Mouse (Mus musculus): Measurements from ENCODE around the gene Tas2r144. TPM values are rescaled to one million over a fixed set of nuclear protein-coding genes. Genes with fewer than 3 reads are reported as not detected.

The Tas2r144 gene
- not detected in 2 replicates for polyA plus RNA-seq (2015; fragmentation: Nextera tagmentation; extraction: Ambion mirVana)

DNA sequence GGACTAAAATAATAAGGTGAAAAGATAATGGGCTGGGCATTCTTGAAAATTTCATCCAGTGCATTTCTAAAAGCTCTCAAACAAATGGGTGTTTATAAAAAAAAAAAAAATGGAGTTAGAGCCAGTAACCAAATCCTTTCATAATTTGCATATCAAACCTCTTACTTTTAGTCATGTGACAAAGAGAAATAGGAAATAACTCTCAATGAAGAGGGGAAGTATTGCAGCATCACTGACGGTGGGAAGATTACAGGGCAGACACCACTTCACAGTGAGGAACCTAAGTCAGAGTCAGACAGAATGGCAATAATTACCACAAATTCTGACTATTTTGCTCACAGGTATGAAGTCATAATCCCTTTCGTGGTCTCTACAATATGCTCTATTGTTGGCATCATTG lies at the start of gene Tas2r144:
Gene Tas2r144 (plus strand): TSS at position 301 of the 400 bp plus-strand sequence.
- Histone ChIP-seq H3K4me2 (ENCODE audit: low read length) (no peak within 1 kb of the TSS), H3K9me3 (ENCODE audit: control insufficient read depth, low read length) (no peaks in the 10 kb centered on the region), H3K9ac (replicated peaks; ENCODE audit: low read depth, low read length) (no peak within 1 kb of the TSS), H3K27ac (ENCODE audit: low read length) (no peak within 1 kb of the TSS), H3K27me3 (replicated peaks; ENCODE audit: control insufficient read depth, insufficient read depth, low read length) (no peaks in the 10 kb centered on the region), H3K4me1 (replicated peaks; ENCODE audit: control insufficient read depth, insufficient read depth, low read length) (no peaks in the 10 kb centered on the region), H3K4me3 (replicated peaks; ENCODE audit: low read length) (no peak within 1 kb of the TSS), H3K36me3 (ENCODE audit: control insufficient read depth, insufficient read depth) (no peaks in the 10 kb centered on the region)
- 80% methylated on average over 2 of the region's 2 CpGs for WGBS
- ATAC-seq, result no peak

- no peaks in the 10 kb centered on the region for H3K27me3 ChIP-seq (replicated peaks; ENCODE audit: control insufficient read depth, insufficient read depth, low read length)
- H3K4me2 ChIP-seq (ENCODE audit: low read length), result no peak overlapping the region
- WGBS, result 71% methylated on average over 1 of the region's 1 CpGs
- H3K27ac ChIP-seq (ENCODE audit: low read length), result no peak overlapping the region
- H3K4me1 ChIP-seq (replicated peaks; ENCODE audit: control insufficient read depth, insufficient read depth, low read length), result no peaks in the 10 kb centered on the region
- no peaks in the 10 kb centered on the region for H3K36me3 ChIP-seq (ENCODE audit: control insufficient read depth, insufficient read depth)
- ATAC-seq, result no peak
- H3K4me3 ChIP-seq (replicated peaks; ENCODE audit: low read length), result no peak overlapping the region
- no peak overlapping the region for H3K9ac ChIP-seq (replicated peaks; ENCODE audit: low read depth, low read length)
- peaks cover 3% of the 10 kb centered on the region; the same call in 1 of the 2 replicates for H3K9me3 ChIP-seq (ENCODE audit: control insufficient read depth, low read length)
Observed at GRCm38 (mm10) chr6:42182462-42182861, 32.7 kb upstream of the Tas2r144 start.

DNA sequence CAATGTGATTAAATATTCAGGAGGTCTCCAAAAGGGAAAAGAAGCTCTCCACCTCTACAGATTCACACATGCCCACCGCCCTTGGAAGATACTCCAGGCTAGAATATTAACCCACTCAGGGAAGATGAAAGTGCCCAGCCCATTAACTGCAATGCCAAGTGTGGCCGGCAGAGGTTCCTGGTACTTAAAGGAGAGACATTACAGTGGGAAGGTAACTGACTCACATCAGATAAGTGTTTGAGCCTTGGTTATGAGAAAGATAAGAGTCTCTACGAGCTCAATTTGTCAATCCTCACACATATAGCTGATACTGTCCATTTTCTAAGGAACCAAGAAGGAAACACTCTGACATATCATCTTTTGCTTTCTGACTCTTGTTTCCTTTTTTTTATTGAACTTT lies 28.9 kb upstream of the Tas2r144 start:
- Histone ChIP-seq H3K27ac (ENCODE audit: low read length) (no peak overlapping the region), H3K9ac (replicated peaks; ENCODE audit: low read depth, low read length) (no peak overlapping the region), H3K27me3 (replicated peaks; ENCODE audit: control insufficient read depth, insufficient read depth, low read length) (no peaks in the 10 kb centered on the region)

DNA sequence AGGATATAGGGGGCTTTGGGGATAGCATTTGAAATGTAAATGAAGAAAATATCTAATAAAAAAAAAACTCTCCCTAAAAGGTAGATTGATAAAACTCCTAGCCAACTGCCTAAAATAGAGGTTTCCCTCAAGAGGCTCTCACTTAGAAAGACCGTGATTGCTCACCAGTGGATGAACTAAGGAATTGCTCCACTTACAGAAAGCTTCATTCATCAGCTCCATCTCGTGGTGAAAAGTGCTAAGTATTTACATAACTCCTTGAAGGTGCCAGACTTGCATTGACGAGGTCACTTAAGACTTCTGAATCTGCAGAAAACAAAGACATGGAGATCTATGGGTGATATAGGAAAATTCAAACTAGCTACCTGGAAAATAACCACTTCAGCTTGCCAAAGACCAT lies 17.4 kb upstream of the Tas2r144 start:
- ATAC-seq, result 0 out of 2 replicates have a peak, but pooled peaks have one; percentile 38
- no peak overlapping the region for H3K4me2 ChIP-seq (ENCODE audit: low read length)
- H3K36me3 ChIP-seq (ENCODE audit: control insufficient read depth, insufficient read depth), result no peaks in the 10 kb centered on the region
- H3K9ac ChIP-seq (replicated peaks; ENCODE audit: low read depth, low read length), result no peak overlapping the region
- no peak overlapping the region for H3K27ac ChIP-seq (ENCODE audit: low read length)
- no peaks in the 10 kb centered on the region for H3K9me3 ChIP-seq (ENCODE audit: control insufficient read depth, low read length)
- H3K27me3 ChIP-seq (replicated peaks; ENCODE audit: control insufficient read depth, insufficient read depth, low read length), result no peaks in the 10 kb centered on the region
- H3K4me1 ChIP-seq (replicated peaks; ENCODE audit: control insufficient read depth, insufficient read depth, low read length), result no peaks in the 10 kb centered on the region
- WGBS, result 39% methylated on average over 3 of the region's 3 CpGs
- no peak overlapping the region for H3K4me3 ChIP-seq (replicated peaks; ENCODE audit: low read length)

More for the DNA sequence above, 28.9 kb upstream of the Tas2r144 start:
- Histone ChIP-seq H3K4me1 (replicated peaks; ENCODE audit: control insufficient read depth, insufficient read depth, low read length) (no peaks in the 10 kb centered on the region), H3K4me2 (ENCODE audit: low read length) (no peak overlapping the region), H3K4me3 (replicated peaks; ENCODE audit: low read length) (no peak overlapping the region), H3K36me3 (ENCODE audit: control insufficient read depth, insufficient read depth) (no peaks in the 10 kb centered on the region), H3K9me3 (ENCODE audit: control insufficient read depth, low read length) (no peaks in the 10 kb centered on the region)
- 59% methylated on average over 3 of the region's 3 CpGs for WGBS
- no peak for ATAC-seq

DNA sequence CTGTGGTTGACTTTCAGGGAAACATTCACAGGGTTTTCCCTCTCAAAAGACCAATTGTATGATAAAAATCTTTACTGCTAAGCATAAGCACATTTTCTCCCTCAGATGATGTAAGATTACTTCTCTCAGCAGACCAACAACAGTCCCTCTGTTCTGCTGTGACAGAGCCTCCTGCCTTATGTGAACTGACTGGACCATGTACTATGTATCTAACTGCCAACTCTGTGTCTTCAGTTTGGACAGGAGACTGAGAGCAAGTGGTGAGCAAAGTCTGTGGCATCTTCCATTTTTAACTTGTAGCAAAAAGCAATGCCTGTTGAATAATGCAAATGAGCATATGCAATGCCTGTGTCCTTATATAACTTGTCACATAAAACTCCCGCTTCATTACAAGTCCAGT lies 15.6 kb upstream of the Tas2r144 start:
- Histone ChIP-seq H3K27ac (ENCODE audit: low read length) (no peak overlapping the region), H3K4me2 (ENCODE audit: low read length) (no peak overlapping the region), H3K9me3 (ENCODE audit: control insufficient read depth, low read length) (no peaks in the 10 kb centered on the region), H3K27me3 (replicated peaks; ENCODE audit: control insufficient read depth, insufficient read depth, low read length) (no peaks in the 10 kb centered on the region), H3K36me3 (ENCODE audit: control insufficient read depth, insufficient read depth) (no peaks in the 10 kb centered on the region), H3K4me1 (replicated peaks; ENCODE audit: control insufficient read depth, insufficient read depth, low read length) (no peaks in the 10 kb centered on the region), H3K9ac (replicated peaks; ENCODE audit: low read depth, low read length) (no peak overlapping the region), H3K4me3 (replicated peaks; ENCODE audit: low read length) (no peak overlapping the region)
- WGBS, result 83% methylated on average over 1 of the region's 1 CpGs
- ATAC-seq, result no peak

GRCm38 (mm10) chr6:42222286-42222685 lies 7.2 kb downstream of the Tas2r144 start:
- no peak for ATAC-seq
- Histone ChIP-seq H3K27me3 (replicated peaks; ENCODE audit: control insufficient read depth, insufficient read depth, low read length) (no peaks in the 10 kb centered on the region), H3K27ac (ENCODE audit: low read length) (no peak overlapping the region), H3K9me3 (ENCODE audit: control insufficient read depth, low read length) (no peaks in the 10 kb centered on the region), H3K9ac (replicated peaks; ENCODE audit: low read depth, low read length) (no peak overlapping the region), H3K4me3 (replicated peaks; ENCODE audit: low read length) (no peak overlapping the region), H3K4me1 (replicated peaks; ENCODE audit: control insufficient read depth, insufficient read depth, low read length) (no peaks in the 10 kb centered on the region), H3K36me3 (ENCODE audit: control insufficient read depth, insufficient read depth) (no peaks in the 10 kb centered on the region), H3K4me2 (ENCODE audit: low read length) (no peak overlapping the region)
- 73% methylated on average over 3 of the region's 3 CpGs for WGBS

DNA sequence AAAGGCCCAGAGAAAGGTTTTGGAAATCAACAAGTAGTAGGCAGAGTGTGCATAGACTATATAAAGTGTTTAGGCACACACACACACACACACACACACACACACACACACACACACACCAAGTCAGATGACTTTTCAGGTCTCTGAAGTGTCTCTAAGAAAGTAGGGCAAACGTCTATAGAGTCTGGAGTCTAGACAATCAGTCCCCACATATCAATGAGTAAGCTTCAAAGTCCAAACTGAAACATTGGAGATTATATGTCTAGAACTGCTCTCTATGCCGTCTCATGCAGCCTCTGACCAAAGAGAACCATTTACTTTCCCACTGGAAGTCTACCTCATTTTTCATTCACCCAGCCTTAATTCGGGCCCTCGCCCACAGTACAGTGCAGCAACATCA lies 9.9 kb downstream of the Tas2r144 start:
- no peak overlapping the region for H3K4me2 ChIP-seq (ENCODE audit: low read length)
- no peaks in the 10 kb centered on the region for H3K4me1 ChIP-seq (replicated peaks; ENCODE audit: control insufficient read depth, insufficient read depth, low read length)
- H3K36me3 ChIP-seq (ENCODE audit: control insufficient read depth, insufficient read depth), result no peaks in the 10 kb centered on the region
- WGBS, result 75% methylated on average over 4 of the region's 4 CpGs
- no peak overlapping the region for H3K27ac ChIP-seq (ENCODE audit: low read length)
- H3K27me3 ChIP-seq (replicated peaks; ENCODE audit: control insufficient read depth, insufficient read depth, low read length), result no peaks in the 10 kb centered on the region
- ATAC-seq, result no peak
- no peaks in the 10 kb centered on the region for H3K9me3 ChIP-seq (ENCODE audit: control insufficient read depth, low read length)
- H3K9ac ChIP-seq (replicated peaks; ENCODE audit: low read depth, low read length), result no peak overlapping the region
- no peak overlapping the region for H3K4me3 ChIP-seq (replicated peaks; ENCODE audit: low read length)

DNA sequence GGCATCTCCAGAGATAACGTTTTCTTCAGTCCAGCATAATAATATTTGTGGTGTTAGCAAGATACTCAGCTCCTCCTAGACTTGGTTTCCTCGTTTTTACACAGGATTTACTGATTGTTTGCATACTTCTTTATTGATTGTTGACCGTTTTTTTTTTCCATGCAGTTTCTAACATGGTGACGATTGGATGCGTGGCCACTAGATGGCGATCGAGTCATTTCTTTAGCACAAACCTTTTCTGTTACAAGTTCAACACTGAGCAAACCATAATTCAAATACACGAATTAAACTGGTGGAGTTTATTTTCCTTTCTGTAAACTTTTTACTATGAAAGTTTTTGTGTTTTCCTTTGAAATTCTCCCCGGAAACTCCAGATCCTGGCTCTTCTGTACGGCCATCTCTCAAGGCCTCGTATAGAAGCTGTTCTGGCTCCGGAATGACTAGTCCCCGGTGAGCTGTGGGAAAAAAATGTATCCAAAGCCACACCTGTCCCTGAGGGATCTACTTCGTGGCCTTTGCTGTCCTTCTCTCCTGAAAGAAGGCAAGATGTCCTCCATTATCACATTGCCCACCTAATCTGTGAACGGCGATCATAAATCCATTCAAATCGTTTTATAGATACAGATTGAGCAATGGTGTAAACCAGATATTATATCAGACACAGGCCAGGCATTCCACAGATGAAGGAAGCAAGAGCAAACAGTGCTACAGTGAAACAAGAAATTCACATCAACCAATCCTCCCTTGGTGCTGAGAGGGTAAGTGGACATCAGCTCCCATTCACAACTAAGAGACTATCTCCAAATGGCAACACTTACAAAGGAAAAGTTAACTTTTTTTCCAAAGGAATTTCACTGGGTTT lies 12.3 kb downstream of the Tas2r144 start:
- WGBS, result 33% methylated on average over 17 of the region's 17 CpGs
- H3K4me1 ChIP-seq (replicated peaks; ENCODE audit: control insufficient read depth, insufficient read depth, low read length), result no peaks in the 10 kb centered on the region; the same call in 1 of the 2 replicates
- H3K9ac ChIP-seq (replicated peaks; ENCODE audit: low read depth, low read length), result no peak overlapping the region
- ATAC-seq, result no peak; the same call in 1 of the 2 replicates
- no peaks in the 10 kb centered on the region for H3K9me3 ChIP-seq (ENCODE audit: control insufficient read depth, low read length)
- no peaks in the 10 kb centered on the region for H3K27me3 ChIP-seq (replicated peaks; ENCODE audit: control insufficient read depth, insufficient read depth, low read length)
- no peaks in the 10 kb centered on the region for H3K36me3 ChIP-seq (ENCODE audit: control insufficient read depth, insufficient read depth)
- H3K4me2 ChIP-seq (ENCODE audit: low read length), result no peak overlapping the region
- no peak overlapping the region for H3K27ac ChIP-seq (ENCODE audit: low read length)
- H3K4me3 ChIP-seq (replicated peaks; ENCODE audit: low read length), result no peak overlapping the region

DNA sequence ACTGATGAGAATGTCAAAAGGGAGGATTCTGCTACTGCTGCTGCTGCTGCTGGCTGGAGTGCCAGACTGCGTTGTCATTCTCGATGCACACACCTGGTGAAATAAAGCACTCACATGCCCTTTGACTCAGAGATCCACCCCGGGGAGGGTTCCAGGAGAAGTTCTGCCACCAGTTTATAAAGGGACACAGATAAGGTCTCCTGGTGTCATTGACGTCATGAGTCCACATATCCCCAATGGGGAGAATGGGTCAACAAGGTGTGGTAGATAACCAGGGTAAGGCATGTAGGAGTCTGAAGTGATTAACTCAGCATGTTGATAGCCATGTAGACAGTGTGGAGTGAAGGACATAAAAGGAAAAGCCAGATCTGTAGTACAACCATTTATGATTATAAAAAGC lies 14.5 kb downstream of the Tas2r144 start:
- no peak overlapping the region for H3K27ac ChIP-seq (ENCODE audit: low read length)
- no peak overlapping the region for H3K4me2 ChIP-seq (ENCODE audit: low read length)
- H3K4me3 ChIP-seq (replicated peaks; ENCODE audit: low read length), result no peak overlapping the region
- no peaks in the 10 kb centered on the region for H3K27me3 ChIP-seq (replicated peaks; ENCODE audit: control insufficient read depth, insufficient read depth, low read length)
- no peaks in the 10 kb centered on the region for H3K9me3 ChIP-seq (ENCODE audit: control insufficient read depth, low read length)
- H3K36me3 ChIP-seq (ENCODE audit: control insufficient read depth, insufficient read depth), result no peaks in the 10 kb centered on the region
- ATAC-seq, result no peak
- 72% methylated on average over 4 of the region's 4 CpGs for WGBS
- H3K9ac ChIP-seq (replicated peaks; ENCODE audit: low read depth, low read length), result no peak overlapping the region
- H3K4me1 ChIP-seq (replicated peaks; ENCODE audit: control insufficient read depth, insufficient read depth, low read length), result no peaks in the 10 kb centered on the region; the same call in 1 of the 2 replicates
